Mouse (Mus musculus): ENCODE data around the gene Ube2q1.

DNA sequence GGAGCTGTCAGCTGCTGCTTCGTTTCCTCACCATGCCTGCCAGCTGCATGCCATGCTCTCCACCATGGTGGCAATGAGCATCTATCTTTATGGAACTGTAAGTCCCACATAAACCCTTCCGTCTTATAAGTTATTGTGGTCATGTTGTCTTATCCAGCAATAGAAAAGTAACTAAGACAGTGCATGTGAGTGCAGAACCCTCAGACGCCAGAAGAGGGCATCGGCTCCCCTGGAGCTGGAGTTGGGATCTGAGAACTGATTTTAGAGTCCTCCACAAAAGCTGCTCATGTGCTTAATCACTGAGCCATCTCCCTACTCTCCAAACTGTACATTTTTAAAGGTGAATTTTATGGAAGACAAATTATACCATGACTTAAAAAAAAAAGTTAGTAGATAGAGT, 43.6 kb downstream of the Ube2q1 start:
- TF ChIP-seq CTCF (IDR thresholded peaks at IDR 0.05; ENCODE audit: low read depth, low read length) (peak; percentile 80), POLR2A (IDR thresholded peaks at IDR 0.05; ENCODE audit: extremely low read depth, insufficient read depth, low read length) (no peak)

Measured in liver, adult 2 months (tissue).